Mouse (Mus musculus) liver, adult 2 months (tissue): ENCODE measurements around the gene Psmb5.

ENCODE experiments used
- CTCF ChIP-seq: fragments of 200-500 bp; IDR thresholded peaks from 2 replicates; pipeline ENCODE4 v1.5.1; 2011; ENCODE audit warnings: low read depth, low read length, control low read depth
- POLR2A ChIP-seq: fragments of 200-500 bp; IDR thresholded peaks from 2 replicates; pipeline ENCODE4 v1.6.1; 2011; ENCODE audit warnings: low read length, control low read depth; ENCODE audit not compliant: insufficient read depth; ENCODE audit errors: extremely low read depth

DNA sequence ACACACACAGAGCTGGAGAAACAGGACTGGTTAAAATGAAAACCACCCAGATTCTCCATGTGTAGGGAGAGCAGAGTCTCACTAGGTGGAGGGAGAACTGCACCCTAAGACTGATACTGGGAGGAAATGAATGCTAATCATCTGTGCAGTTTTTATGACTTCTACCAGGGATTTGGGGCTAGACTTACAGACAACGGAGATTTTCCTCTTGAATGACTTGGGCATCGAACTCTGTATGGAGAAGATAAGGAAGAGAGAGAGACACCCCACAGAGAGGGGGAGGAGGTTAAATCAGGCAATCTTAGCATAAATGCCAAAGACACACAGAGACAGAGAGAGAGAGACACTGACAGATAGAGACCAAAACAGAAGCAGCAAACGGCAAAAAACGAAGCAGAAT, 30.1 kb upstream of the Psmb5 start:
- TF ChIP-seq POLR2A (no peak), CTCF (no peak)
